Mouse (Mus musculus): Measurements from ENCODE around the gene Gm15517. TPM values are rescaled to one million over a fixed set of nuclear protein-coding genes. Genes with fewer than 3 reads are reported as not detected.
"Not testable (repeated sequence)": the region's sequence is repeated elsewhere in the genome, so short reads cannot be mapped to it uniquely, and the experiment has no call there.

The Gm15517 gene
- total RNA-seq, 2 experiments from 2014 or later = not detected

- no peak for DNase-seq
Observed at GRCm38 (mm10) chr7:44269397-44269796, 8.2 kb downstream of the Gm15517 start.

- DNase-seq = no peak
Observed at GRCm38 (mm10) chr7:44271309-44271708, 10.1 kb downstream of the Gm15517 start.

GRCm38 (mm10) chr7:44272546-44272945, 11.3 kb downstream of the Gm15517 start:
- no peak for DNase-seq

DNA sequence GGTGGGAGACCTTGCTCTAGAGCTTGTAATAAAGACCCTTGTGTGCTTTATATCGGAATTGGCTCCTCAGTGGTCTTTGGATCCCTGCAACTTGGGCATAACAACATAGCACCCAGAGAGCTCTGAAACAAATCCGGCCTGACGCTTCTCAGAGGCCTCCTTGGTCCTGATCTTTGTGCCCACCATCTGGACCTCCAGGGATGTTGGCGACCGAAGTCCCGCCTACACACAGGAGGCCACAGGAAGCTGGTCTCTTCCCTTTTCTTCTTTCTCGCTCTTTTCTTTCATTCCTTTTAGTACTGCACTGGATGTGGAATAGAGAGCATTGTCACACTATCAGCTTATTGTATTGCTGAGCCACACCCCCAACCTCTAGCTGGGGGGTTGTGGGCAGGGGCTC, 12.2 kb downstream of the Gm15517 start:
- DNase-seq = no peak

GRCm38 (mm10) chr7:44274096-44274495, 12.8 kb downstream of the Gm15517 start:
- DNase-seq = no peak

GRCm38 (mm10) chr7:44275546-44275945, 14.3 kb downstream of the Gm15517 start:
- DNase-seq = no peak

DNA sequence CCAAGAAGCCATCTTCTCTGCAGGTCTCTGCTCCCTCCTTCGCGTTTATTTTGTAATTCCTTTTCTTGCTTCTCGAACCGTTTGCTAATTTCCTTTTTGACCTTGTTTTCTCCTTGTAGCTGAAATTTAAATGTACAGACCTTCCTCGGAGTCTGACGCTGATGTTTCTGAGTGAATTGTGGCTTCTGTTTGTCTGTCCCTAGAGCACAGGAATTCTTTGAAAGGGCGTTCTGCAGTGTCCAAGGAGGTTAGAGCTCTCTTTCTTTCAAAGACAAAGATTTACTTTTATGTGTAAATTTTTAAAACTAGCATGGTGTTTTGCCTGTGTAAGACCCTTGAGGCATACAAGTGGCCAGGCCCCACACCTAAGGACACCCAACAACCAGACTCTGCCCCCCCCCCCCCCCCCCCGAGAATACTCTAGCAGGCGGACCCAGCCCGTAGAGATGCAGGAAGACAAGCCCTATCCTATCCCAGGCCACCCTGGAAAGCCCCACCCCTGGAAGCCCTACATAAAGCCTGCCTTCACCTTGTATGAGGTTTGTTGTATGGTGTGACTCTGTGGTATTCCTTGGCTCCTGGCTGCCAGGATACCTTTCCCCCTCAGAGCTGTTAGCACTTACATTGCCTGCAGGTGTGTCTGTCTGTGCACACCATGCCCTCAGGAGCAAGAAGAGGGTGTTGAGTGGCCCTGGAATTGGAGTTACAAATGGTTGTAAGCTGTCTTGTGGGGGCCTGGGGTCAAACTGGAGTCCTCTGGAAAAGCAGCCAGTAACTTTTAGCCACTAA, 15.4 kb downstream of the Gm15517 start:
- DNase-seq = no peak

- DNase-seq = peak; percentile 45 to 49
Observed at GRCm38 (mm10) chr7:44277250-44277622, 16.0 kb downstream of the Gm15517 start.

- no peak for DNase-seq
Observed at GRCm38 (mm10) chr7:44280959-44281358, 19.7 kb downstream of the Gm15517 start.

GRCm38 (mm10) chr7:44281586-44281985, 20.3 kb downstream of the Gm15517 start:
- no peak for DNase-seq

GRCm38 (mm10) chr7:44287760-44288159, 26.5 kb downstream of the Gm15517 start:
- peak in 1 of 2 experiments; percentile 9 for DNase-seq

GRCm38 (mm10) chr7:44290986-44291385, 29.7 kb downstream of the Gm15517 start:
- no peak for DNase-seq

DNA sequence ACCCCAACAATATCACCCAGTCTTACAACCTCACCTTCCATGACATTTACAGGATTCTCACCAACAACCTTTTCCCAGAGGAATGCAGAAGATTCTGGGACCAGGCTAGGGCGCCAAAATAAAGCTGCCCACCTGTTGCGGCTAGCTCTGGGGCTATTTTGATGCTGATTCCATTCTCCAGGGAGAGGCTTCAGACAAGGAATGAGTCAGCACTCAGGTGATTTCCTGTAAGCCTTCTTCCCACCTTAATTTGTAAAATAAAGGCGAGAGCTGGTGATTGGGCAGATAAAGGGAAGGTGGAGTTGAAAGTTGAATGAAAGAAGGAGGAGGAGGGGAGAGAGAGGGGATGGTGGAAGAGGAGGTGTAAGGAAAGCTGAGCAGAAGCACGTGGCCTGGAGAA, 30.2 kb downstream of the Gm15517 start:
- DNase-seq = no peak

DNA sequence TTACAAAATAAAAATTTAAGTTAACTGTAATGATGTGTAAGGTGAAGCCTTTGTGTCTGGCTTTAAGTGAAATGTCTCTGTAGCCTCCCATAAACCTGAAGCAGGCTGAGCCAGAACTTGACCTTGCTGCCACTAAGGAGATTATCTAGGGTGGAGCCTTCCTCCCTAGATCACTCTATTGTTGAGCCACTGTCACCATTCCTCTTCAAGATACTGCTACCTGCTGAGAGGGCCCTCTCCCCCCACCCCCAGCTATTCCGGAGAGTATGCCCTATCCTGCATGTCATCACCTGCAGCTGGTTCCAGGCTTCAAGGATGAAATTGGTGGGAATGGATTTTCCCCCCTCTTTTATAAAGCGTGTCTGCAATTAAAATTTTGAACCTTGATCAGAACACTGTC, 36.3 kb downstream of the Gm15517 start:
- not testable (repeated sequence) for DNase-seq

- no peak for DNase-seq
Observed at GRCm38 (mm10) chr7:44303346-44304340, 42.4 kb downstream of the Gm15517 start.

DNA sequence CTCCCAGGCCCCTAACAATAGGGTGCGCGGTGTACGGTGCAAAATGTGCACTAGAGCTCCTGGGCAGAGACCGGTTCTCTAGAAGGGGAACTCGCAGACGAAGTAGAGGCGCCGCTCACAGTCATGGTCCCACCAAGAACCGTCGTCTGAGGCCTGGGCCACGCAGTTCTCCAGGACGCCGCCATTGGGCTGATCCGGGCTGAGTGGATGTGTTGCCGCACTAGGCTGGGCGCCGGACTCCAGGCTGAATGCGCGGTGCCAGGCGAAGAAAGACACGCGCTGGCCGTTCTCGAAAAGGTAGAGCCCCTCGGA, 43.2 kb downstream of the Gm15517 start:
- DNase-seq = no peak

- peak; percentile 96 to 97 for DNase-seq
Observed at GRCm38 (mm10) chr7:44304775-44305641, 43.8 kb downstream of the Gm15517 start.

- no peak for DNase-seq
Observed at GRCm38 (mm10) chr7:44305686-44306085, 44.4 kb downstream of the Gm15517 start.

DNA sequence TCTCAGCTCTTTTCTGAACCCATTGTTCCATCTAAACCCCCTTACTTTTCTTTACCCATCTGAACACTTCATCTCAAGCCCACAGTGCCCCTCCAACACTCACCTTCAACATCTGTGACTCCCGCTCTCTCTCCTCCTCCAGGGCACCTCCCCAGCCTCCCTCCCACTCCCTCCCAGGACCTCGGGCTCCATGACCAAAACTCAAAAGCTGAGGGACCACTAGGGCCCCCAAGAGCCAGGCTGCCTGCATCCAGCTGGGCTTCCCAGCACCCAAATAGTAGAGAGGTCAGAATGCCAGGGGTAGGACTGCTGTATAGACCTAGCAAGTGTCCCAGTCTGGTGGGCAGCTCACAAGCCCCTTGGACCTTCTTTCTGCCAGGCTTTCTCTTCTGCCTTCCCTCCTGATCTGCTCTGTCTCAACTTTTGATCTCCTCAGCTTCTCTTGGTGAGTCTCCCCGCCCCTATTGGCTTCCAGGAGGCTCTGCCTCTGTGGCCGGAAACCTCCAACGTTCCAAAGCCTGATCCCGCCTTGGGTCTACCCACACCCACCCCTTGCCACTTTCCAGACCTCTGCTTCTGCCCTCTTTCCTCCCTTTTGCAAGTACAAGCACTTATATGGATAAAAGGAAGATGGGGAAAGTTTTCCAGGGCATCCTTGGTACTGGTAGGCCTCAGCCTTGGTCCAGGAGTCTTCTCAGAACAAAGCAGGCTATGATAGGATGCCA, 45.4 kb downstream of the Gm15517 start, which contains the start of gene Clec11a:
Gene Clec11a (minus strand): TSS at position 387 of the 725 bp plus-strand sequence.
- DNase-seq = no peak

DNA sequence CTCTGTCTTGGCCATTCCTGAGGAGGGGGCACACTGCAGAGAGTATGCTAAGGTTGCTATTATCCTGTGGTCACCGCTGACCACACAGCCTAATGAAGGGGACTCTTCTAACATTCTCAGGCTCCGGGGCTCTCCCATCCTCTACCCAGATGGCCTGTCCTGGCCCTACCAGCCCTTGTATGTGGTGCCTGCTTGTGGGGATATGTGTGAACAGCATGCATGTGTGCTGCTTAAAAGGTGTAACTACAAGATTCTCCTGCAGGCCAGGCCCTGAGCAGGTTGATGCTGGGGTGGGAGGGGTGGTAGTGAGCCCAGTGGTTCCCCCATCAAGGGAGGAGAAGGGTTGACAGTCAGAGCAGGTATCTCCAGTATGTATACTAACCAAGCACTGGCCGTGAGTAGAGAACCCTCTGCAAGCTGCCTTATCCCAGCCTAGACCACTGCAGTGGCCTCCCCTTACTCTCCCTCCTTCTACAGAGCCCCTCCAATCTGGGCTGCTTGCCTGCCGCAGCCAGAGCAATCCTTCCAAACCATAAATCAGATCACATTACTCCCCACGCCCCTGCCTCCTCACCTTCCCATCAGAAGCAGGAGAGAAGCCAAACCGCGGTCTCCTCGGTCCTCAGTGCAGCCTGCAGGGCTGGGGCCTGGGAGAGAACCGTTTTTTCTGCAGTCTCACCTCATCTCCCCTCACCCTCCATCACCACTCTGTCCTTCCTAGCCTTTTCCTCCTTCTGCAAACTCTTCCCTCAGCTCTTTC, 46.2 kb downstream of the Gm15517 start:
- DNase-seq = no peak

Data from adrenal gland, postnatal 36 days (tissue).